In the genomic region with DNA sequence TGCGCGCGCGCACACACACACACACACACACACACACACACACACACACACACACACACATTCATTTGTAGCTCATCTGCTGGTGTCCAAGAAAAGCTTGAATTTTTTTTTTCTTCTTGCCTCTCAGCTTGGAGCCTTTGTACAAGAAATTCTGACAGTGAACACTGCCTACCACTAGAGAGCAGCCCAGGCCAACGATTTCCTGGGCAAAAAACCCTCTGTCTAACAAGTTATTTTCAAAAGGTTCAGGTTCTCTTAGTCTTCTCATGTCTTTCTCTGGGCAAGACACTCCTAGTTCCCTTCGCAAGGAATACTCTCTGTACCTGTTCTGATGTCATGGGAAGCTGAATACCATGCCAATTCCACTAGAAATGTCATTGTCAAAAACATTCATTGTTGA, we compare ENCODE assay signal across 7 mouse cellular contexts.
DNase-seq lines count a peak whose midpoint lies in the region; ATAC-seq and TF ChIP-seq lines count a peak whose summit lies in the region.

No protein-coding gene starts in this region.

- TF ChIP-seq POLR2A in lung, adult 2 months (IDR thresholded peaks at IDR 0.05; ENCODE audit: borderline replicate concordance, extremely low read depth, low read depth, low read length): no peak

- no peak overlapping the region for H3K4me2 ChIP-seq in midbrain, postnatal 0 days (ENCODE audit: low read depth, low read length, poor library complexity, severe bottlenecking)

- no peak for TF ChIP-seq CTCF in lung, adult 2 months (IDR thresholded peaks at IDR 0.05; ENCODE audit: insufficient read depth, low read length)
- peak; percentile 83 for TF ChIP-seq CTCF in midbrain, postnatal 0 days (IDR thresholded peaks at IDR 0.05)

- H3K4me1 ChIP-seq in lung, adult 2 months (ENCODE audit: control insufficient read depth, insufficient read depth, low read length): no peaks in the 10 kb centered on the region
- H3K4me1 ChIP-seq in brown adipose tissue, adult 24 weeks (ENCODE audit: control insufficient read depth, insufficient read depth, insufficient read length, low read length): no peaks in the 10 kb centered on the region
- no peaks in the 10 kb centered on the region for H3K4me1 ChIP-seq in midbrain, postnatal 0 days (ENCODE audit: insufficient read depth, low read length)

- ATAC-seq in midbrain, postnatal 0 days (ENCODE audit: low FRiP score): no peak

- no peak overlapping the region for H3K4me3 ChIP-seq in lung, adult 2 months (replicated peaks; ENCODE audit: extremely low read depth, low read depth, low read length)
- no peak overlapping the region for H3K4me3 ChIP-seq in brown adipose tissue, adult 24 weeks (ENCODE audit: insufficient read depth, low read depth, low read length)
- no peak overlapping the region for H3K4me3 ChIP-seq in midbrain, postnatal 0 days (ENCODE audit: low read depth, low read length)

- 83% methylated on average over 6 of the region's 6 CpGs for WGBS in lung, adult 2 months
- 83% methylated on average over 6 of the region's 6 CpGs for WGBS in midbrain, postnatal 0 days

- no peak overlapping the region for H3K9ac ChIP-seq in midbrain, postnatal 0 days (replicated peaks; ENCODE audit: low read length, poor library complexity, severe bottlenecking)

- H3K27ac ChIP-seq in brown adipose tissue, adult 24 weeks (replicated peaks; ENCODE audit: low read depth, low read length): 0 out of 2 replicates have a peak overlapping the region, but pooled peaks have one; percentile 14
- no peak overlapping the region for H3K27ac ChIP-seq in midbrain, postnatal 0 days (ENCODE audit: low read depth, low read length)

- DNase-seq in lung, postnatal 36 days: peak; percentile 6
- DNase-seq in lung, adult 2 months: no peak
- DNase-seq in embryo, embryonic 11.5 days (ENCODE audit: low read depth, low spot score): peak; percentile 26
- peak; percentile 23 for DNase-seq in kidney, postnatal 14 days
- peak; percentile 81 for DNase-seq in midbrain, postnatal 0 days (ENCODE audit: low spot score)
- DNase-seq in c-Kit-positive CD71-positive TER-119-positive erythroid progenitor cells, embryonic 14.5 days (ENCODE audit: low spot score): no peak

- H3K36me3 ChIP-seq in midbrain, postnatal 0 days (ENCODE audit: insufficient read depth, low read length): no peaks in the 10 kb centered on the region

- H3K9me3 ChIP-seq in midbrain, postnatal 0 days (ENCODE audit: low read length): no peaks in the 10 kb centered on the region

- H3K27me3 ChIP-seq in midbrain, postnatal 0 days (ENCODE audit: insufficient read depth, low read length): no peaks in the 10 kb centered on the region

Comparison
In these comparisons a context has a peak if more than half of its experiments do, and no peak if none do; other contexts are left out.
1. DNase-seq: peak in lung, postnatal 36 days (single experiment), embryo, embryonic 11.5 days (single experiment), kidney, postnatal 14 days (single experiment) and midbrain, postnatal 0 days (single experiment); none in lung, adult 2 months (single experiment) and c-Kit-positive CD71-positive TER-119-positive erythroid progenitor cells, embryonic 14.5 days (single experiment).